Mouse (Mus musculus) cerebellum, postnatal 25 days (tissue): ENCODE measurements around the gene Tmem210.

Experiments used
- DNase-seq, 2 experiments: peaks; one replicate each; pipeline ENCODE4 v3.0.0; 2021; ENCODE audit warnings: mixed read lengths in 2 of 2

The Tmem210 gene

DNA sequence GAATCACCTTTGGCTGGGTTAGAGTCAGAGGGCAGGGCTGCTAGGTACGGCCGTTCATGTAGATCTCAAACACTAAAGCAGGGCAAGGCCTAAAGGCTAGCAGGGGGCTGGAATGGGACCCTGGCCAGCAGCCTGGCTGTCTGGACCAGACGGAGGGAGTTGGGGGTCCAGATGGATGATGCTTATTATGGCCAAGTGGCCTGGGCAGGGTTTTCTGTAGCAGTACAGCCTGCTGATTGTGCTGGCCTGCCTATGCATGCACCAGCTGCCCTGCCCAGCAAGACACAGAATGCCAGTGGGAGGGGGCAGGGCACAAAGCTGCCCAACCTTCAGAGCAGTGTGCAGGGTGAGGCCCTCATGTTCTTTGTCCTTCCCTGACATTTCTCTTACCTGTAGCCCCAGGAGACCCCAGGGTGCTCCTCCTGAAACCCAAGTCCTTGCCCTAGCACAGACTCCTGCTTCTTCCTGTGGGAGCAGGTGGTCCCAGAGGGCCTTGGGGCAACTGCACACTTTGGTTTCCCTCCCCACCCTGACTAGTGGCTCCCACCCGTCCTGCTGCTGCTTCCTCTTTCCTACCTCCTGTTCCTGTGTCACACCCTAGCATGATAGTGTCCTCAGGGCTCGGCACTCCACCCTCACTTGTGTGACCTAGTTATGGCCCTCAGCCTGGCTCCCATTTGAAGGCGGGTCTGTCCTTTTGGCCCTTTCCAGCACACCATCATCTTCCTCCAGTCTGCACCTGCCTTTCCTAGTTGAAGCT is 21.9 kb upstream of the Tmem210 start:
- peak; percentile 97 to 98 for DNase-seq

DNA sequence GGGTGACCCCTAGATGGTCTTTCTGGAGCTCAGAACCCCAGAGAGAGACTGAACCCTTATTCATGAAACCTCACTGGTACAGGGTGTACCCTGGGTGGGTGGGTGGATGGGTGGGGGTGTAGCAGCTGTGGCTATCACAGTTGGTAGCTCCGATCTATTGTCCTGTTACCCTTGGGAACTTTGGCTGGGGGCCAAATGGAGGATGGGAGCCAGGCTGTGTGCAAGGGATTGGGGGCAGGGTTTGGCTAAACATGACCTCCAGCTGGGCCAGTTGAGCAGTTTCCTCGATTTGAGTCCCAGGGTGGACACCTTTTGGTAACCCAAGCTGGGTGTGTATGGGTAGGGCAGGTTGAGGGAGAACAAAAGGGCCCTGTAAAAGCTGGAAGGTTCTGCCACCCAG is 21.2 kb upstream of the Tmem210 start:
- peak; percentile 79 to 86 for DNase-seq

DNA sequence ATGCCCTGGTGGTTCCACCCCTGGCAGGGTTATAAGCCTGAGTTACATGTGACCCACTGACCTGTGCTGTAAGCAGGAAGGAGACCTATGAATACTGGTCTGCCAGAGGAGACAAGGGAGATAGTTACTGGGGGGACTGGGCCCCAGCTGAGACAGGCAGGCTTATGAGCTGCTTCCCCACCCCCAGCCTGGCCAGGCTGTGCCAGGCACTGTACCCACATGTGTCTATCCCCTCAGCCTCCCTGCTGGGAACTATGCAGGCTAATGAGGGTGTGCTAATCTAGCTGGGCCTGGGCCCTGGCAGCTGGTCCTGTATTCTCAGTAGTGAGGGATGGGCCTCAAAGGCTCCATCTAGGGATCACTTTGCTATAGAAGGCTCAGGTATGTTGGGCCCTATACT is 20.7 kb upstream of the Tmem210 start:
- DNase-seq: peak in 1 of 2 experiments; percentile 64

- peak; percentile 48 to 53 for DNase-seq
Observed at GRCm38 (mm10) chr2:25267746-25268309, 20.1 kb upstream of the Tmem210 start.

DNA sequence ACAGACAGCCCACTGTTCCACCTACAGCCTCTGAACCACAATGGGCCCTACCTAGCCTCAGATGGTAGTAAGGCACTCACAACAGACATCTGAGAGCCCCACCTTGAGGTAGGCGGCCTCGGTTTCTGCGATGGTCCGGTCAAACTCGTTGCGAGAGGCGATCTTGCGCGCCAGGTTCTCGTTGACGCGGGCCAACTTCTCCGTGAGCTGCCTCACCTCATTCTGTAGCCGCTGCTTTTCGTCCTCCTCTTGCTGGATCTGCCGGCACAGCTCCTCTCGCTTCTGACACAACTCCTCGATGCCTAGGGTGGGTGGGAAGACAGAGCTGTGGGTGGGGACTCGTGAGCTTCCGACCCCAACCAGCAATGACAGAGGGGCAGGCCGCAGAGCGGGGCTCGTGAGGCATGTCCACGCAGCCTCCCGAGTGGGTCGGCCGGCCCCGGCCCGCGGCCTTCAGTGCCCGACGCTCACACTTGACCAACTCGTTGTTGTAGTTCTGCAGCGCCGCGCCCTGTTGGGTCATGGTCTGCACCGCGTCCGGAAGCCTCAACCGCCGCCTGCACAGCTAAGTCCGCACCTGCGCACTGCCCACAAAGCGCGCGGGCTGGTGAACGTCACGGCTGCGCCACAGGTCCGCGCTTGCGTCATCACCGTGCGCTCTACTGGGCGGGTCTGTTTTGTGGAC is 16.0 kb upstream of the Tmem210 start, which contains the start of the genes Ssna1 and Anapc2:
Gene Ssna1, minus strand, starts transcription at position 612 of the 685 bp plus-strand sequence.
Gene Anapc2, plus strand, starts transcription at position 652 of the 685 bp plus-strand sequence.
- DNase-seq: peak; percentile 99

- DNase-seq: no peak
Observed at GRCm38 (mm10) chr2:25272515-25272914, 15.4 kb upstream of the Tmem210 start.

- DNase-seq: no peak
Observed at GRCm38 (mm10) chr2:25273010-25273409, 14.9 kb upstream of the Tmem210 start.

DNA sequence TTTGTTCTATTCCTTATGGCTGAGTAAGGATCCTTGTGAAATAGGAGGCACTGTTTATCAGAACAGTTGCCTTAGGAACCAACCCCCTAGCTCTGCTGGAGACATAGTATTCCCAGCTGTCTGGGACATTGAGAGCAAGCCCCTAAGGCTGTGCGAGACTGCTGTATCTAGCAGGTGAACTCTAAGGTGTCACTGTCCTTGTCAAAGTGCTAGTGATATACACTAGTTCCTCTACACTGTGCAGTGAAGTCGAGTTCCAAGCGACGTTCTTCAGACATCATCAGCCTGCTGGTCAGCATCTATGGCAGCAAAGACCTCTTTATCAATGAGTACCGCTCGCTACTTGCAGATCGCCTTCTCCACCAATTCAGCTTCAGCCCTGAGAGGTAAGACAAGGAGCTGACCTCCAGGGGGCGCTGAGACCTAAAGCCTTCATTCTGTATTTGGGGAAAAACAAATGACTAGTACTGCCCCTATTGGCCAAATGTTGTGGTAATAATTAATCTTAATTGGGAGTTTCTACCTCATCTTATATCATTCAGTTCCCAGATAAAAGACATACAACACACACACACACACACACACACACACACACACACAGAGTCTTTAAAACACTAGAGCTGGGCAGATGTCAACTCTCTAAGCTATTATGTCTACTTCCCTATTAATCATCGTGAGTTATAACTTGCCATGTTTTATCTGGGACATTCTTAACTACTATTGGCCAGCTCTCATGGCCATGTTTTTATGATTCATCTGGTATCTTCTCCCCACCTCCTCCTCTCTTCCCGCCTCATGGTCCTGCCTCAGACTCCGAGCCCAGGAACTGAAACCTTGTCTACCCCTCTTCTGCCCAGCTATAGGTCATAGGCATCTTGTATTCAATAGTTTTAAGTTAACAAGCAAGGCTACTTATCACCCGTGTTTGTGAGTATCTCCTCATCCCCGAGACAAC is 8.7 kb upstream of the Tmem210 start:
- DNase-seq: peak; percentile 90 to 93

DNA sequence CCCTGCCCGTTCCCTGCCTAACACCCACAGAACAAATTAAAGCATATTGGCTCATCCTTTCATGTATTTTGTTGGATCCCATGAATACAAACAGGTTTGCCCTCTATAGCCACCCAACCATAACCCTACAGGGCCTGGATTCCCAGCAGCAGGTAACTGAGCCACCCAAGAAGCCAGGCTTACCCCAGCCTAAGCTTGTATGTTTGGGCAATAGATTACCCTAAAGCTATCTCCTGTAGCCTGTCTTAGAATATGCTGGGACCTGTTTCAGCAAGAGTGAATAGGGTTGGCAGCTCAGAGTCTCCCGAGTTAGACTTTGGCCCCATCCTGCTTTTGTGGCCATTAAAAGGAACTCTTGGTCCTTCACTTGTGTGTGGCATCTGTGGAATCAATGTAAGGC is 2.4 kb upstream of the Tmem210 start:
- peak in 1 of 2 experiments; percentile 20 for DNase-seq

GRCm38 (mm10) chr2:25286314-25286713 is 1.6 kb upstream of the Tmem210 start:
- DNase-seq: peak in 1 of 2 experiments; percentile 24

- peak; percentile 74 to 76 for DNase-seq
Observed at GRCm38 (mm10) chr2:25286837-25287636, 908 bp upstream of the Tmem210 start.

DNA sequence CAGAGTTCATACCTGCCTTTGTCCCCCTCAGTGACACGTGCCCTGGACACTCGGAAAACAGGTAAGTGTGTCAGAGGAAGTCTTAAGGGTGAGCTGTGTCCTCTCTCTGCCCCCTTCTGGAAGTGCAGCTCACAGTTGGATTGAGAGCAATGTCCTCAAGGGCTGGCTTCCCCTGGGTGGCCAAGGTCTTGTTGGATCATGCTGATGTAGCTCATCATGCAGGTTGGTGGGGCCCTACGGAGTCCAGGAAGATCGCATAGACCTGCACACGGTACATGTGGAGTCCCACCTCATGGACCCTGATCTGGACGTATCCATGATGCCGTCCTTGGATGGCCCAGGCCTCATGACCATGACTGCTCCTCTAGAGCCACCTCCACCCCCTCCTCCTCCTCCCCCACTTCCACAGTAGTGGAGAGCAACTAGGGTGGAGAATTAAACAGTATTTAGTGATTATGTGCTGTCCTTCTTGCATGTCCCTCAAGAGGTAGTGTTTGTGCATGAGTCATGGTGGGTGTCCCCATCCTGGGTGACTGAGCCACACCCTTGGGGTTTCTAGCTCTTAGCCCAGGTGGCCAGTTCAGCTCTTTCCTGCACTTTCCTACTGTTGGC is 895 bp downstream of the Tmem210 start:
- DNase-seq: peak; percentile 44 to 54

- DNase-seq: peak; percentile 82 to 88
Observed at GRCm38 (mm10) chr2:25289651-25290050, 1.7 kb downstream of the Tmem210 start, which contains the start of gene Lrrc26. TSS of gene Lrrc26 (plus strand) at chr2:25289915.

GRCm38 (mm10) chr2:25290101-25290815 is 2.3 kb downstream of the Tmem210 start:
- DNase-seq: peak; percentile 83 to 86

- DNase-seq: peak; percentile 82 to 84
Observed at GRCm38 (mm10) chr2:25290816-25291130, 2.8 kb downstream of the Tmem210 start.

GRCm38 (mm10) chr2:25291184-25292053 is 3.5 kb downstream of the Tmem210 start:
- peak; percentile 62 to 63 for DNase-seq

- peak in 1 of 2 experiments; percentile 61 for DNase-seq
Observed at GRCm38 (mm10) chr2:25292054-25292544, 4.2 kb downstream of the Tmem210 start.

GRCm38 (mm10) chr2:25292856-25293255 is 4.9 kb downstream of the Tmem210 start:
- DNase-seq: peak; percentile 86 to 93

GRCm38 (mm10) chr2:25293706-25294105 is 5.8 kb downstream of the Tmem210 start:
- DNase-seq: peak; percentile 38 to 59
